Mouse (Mus musculus) lung, adult 2 months (tissue): ENCODE measurements around the gene Pnpla8. TPM values are rescaled to one million over a fixed set of nuclear protein-coding genes. Genes with fewer than 3 reads are reported as not detected.
"Not testable (repeated sequence)": the region's sequence is repeated elsewhere in the genome, so short reads cannot be mapped to it uniquely, and the experiment has no call there.

Source experiments
- DNase-seq: peaks from one replicate; pipeline ENCODE4 v3.0.0; 2022
- H3K4me1 ChIP-seq: fragments of 200-500 bp; 2 replicates; pipeline ENCODE4 v1.6.1; 2011; ENCODE audit warnings: low read length; ENCODE audit not compliant: control insufficient read depth, insufficient read depth
- H3K4me3 ChIP-seq: fragments of 200-500 bp; replicated peaks from 2 replicates; pipeline ENCODE3; 2011; ENCODE audit warnings: low read depth, mild to moderate bottlenecking, control low read depth, low read length; ENCODE audit errors: extremely low read depth
- CTCF ChIP-seq: fragments of 200-500 bp; IDR thresholded peaks from 2 replicates; pipeline ENCODE4 v1.5.1; 2011; ENCODE audit warnings: mild to moderate bottlenecking, low read length, control low read depth; ENCODE audit not compliant: insufficient read depth
- POLR2A ChIP-seq: fragments of 200-500 bp; IDR thresholded peaks from 2 replicates; pipeline ENCODE4 v1.6.1; 2011; ENCODE audit warnings: low read depth, mild to moderate bottlenecking, control low read depth, low read length, borderline replicate concordance; ENCODE audit errors: extremely low read depth
- WGBS: fragments of 180-500 bp; shearing (Covaris S2); methylation state at CpG from one replicate; pipeline ENCODE4 v1.1.7; 2018; 5-methylcytosine and 5-hydroxymethylcytosine counted together
- polyA plus RNA-seq: library from polyadenylated mRNA; depleted of rRNA; stranded (reverse); fragments of >200 nt; gene quantifications from 2 replicates; pipeline ENCODE4 v1.2.3, GENCODE M21; 2012; rRNA removed

Pnpla8 gene
- polyA plus RNA-seq, result 9.7 and 17.3 TPM in 2 replicates

DNA sequence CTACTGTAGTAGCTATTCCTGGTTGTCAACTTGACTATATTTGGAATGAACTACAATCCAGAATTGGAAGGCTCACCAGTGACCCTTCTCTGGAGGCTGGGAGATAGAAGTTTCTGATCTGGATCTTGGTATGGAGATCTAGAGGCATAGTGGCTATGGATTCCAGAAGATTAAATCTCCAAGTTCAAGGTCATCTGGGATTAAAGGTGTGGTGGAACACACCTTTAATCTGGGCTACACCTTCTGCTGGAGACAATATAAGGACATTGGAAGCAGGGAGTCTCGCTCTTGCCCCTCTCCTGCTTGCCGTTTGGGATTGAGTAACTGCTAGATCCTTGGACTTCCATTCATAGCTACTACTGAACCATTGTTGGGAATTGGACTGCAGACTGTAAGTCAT lies at the start of gene Pnpla8:
Gene Pnpla8 (plus strand): TSS at position 301 of the 400 bp plus-strand sequence.
- not testable (repeated sequence) for DNase-seq, H3K4me1 ChIP-seq
- WGBS, result 95% methylated on average over 2 of the region's 2 CpGs
- peak within 1 kb of the TSS; percentile 62 for H3K4me3 ChIP-seq

DNA sequence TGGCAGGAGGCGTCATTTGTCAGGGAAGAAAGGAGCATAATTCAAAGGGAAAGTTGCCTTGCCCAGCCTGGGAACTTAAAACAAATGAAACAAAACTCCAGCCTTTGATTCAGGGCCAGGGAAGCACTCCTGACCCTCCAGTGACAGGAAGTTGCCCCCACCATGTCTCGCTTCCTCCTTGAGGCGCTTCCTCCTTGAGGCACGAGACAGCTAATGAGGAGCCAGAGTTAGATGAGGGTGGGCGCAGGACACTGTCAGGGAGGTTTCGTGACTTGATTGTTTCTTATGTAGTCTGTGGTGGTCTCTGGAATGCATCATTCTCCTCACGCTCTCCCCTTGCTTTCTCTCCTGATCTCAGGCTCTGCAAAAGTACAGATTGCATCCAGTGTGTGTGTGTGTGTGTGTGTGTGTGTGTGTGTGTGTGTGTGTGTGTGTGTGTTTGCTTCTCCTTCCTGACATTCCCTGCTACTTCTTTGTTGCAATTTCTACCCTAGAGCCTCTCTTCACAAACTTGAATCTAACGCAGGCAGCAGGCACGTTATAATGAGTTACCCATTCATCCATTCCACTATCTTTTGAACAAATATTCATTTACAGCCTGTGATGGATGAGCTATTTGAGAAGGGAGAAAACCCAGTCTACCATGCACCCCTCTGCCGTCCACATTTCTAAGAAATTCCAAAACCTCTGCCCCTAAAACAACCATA lies 44.7 kb upstream of the Pnpla8 start:
- TF ChIP-seq POLR2A (no peak), CTCF (no peak)
- H3K4me1 ChIP-seq, result peaks cover 4% of the 10 kb centered on the region
- DNase-seq, result no peak
- H3K4me3 ChIP-seq, result peak overlapping the region; percentile 33
- 18% methylated on average over 10 of the region's 10 CpGs for WGBS

DNA sequence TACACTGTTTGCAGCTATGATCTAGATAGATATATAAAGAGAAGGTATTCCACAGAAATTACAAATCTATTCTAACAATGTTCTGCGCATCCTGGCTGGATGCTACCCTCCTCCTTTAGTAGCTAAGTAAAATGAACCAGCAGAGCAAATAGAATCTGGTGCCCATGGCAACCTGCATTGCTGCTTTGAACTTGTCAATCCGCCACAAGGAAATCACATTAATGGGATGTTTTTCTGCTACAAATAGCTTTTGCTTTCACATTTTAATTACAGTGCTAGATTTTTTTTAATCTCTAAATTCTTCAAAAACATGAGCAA lies 44.2 kb upstream of the Pnpla8 start:
- H3K4me3 ChIP-seq, result no peak overlapping the region
- 79% methylated on average over 2 of the region's 2 CpGs for WGBS
- TF ChIP-seq POLR2A (no peak), CTCF (no peak)
- no peak for DNase-seq
- H3K4me1 ChIP-seq, result peaks cover 4% of the 10 kb centered on the region

DNA sequence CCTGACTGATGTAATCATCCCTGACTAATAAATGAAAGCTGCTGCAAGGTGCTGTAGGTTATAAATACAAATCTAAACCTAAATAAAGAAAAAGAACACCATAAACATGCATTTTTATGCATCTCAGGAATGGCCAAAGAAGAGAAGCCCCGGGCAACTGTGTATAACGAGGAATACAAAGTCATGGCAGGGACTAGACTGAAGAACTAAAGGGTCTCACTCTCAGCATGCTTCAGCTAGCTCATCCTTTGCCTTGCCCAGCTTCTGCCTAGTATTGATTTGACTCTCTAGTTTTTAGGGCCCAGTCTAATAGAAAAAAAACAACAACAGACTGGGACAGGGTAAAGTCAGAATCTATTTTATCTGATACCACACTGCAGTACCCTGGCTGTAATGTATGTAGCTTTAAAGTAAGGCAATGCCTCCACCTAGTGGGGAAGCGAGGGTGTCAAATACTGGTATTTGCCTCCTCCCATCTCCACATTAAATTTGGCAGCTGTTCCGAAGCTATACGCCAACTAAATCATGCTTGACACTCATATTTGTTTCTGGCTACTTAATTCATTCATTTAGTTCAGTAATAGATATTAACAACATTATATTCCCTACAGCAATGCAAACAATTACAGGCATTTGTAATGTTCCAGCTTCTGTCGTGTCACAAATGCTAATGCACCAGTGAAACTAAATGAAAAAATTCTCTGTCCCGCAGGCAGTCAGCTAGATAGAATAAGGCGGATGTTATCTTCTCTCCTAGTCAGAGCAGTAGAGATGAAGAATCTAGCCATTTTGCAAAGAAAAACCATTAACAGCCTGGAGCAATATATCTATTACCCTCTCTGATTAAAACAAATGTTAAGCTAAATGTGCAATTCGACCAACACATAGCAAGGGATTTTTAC lies 39.8 kb upstream of the Pnpla8 start:
- no peak for DNase-seq
- TF ChIP-seq CTCF (peak; percentile 27; the same call in 1 of the 2 replicates), POLR2A (no peak)
- 42% methylated on average over 9 of the region's 9 CpGs for WGBS
- Histone ChIP-seq H3K4me3 (no peak overlapping the region), H3K4me1 (peaks cover 1% of the 10 kb centered on the region; the same call in 1 of the 2 replicates)

DNA sequence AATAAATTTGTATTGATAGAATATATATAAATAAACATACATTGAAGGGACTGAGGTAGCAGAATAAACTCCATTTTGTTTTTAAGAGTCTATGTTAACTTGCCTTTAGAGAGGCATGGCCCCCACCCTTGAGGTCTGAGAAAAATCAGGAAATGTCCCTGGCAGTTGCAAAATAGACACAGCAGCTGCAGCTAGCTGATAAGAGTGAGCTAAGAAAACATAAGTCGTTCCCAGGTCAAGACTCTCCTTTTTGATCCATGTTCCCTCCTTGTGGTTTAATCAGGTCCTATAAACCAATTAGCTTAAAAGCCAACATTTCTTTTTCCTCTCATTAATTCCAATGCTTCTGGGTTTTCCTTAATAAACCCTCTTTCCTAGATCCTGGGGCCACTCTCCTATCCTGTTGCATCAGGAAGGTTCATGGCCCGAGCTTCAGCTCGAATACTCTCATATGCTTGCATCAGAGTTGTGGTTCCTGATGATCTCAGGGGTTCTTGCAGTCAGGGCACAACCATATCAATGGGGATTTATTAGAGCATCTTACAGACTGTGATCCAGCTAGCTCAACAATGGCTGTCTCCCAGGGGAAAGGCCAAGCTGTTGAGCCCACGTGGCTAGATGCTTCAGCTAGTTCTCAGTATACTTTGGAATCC lies 23.2 kb upstream of the Pnpla8 start:
- H3K4me1 ChIP-seq, result peaks cover 2% of the 10 kb centered on the region; the same call in 1 of the 2 replicates
- no peak overlapping the region for H3K4me3 ChIP-seq
- no peak for TF ChIP-seq POLR2A
- TF ChIP-seq CTCF, result no peak
- 31% methylated on average over 4 of the region's 4 CpGs for whole genome bisulfite sequencing
- DNase-seq, result no peak

DNA sequence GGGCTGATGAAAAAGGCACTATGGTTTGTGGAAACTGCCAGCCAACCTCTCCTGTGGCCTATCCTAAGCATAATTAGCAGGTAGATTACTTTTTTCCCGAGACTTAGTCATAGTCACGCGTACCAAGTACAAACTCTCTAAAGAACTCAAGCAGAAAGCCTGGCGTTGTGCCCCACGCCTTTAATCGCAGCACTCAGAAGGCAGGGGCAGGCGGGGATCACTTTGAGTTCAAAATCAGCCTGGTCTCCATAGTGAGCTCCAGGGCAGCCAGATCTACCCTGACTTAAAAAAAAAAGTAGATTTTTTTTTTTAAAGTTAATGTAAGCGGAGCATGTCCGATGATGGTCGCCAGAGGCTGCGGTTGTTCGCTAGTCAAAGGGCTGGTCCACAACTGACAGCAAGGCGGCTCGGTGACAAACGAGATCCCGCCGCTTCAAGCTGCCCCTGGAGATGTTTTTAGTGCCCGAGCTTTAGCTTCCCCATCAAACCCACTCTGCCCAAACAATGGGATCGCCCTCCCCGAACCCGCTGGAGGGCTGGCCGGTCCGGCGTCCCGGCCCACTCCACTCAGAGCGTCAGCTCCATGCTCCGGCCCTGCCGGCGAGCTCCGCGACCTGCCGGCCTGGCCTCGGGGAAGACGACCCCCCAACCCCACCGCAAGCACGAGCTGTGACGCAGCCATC lies 11.9 kb upstream of the Pnpla8 start:
- WGBS, result under 1% methylated on average over 37 of the region's 37 CpGs
- peak; percentile 51 for DNase-seq
- Histone ChIP-seq H3K4me1 (peaks cover 4% of the 10 kb centered on the region; the same call in 1 of the 2 replicates), H3K4me3 (peak overlapping the region; percentile 93)
- TF ChIP-seq CTCF (no peak), POLR2A (no peak)

DNA sequence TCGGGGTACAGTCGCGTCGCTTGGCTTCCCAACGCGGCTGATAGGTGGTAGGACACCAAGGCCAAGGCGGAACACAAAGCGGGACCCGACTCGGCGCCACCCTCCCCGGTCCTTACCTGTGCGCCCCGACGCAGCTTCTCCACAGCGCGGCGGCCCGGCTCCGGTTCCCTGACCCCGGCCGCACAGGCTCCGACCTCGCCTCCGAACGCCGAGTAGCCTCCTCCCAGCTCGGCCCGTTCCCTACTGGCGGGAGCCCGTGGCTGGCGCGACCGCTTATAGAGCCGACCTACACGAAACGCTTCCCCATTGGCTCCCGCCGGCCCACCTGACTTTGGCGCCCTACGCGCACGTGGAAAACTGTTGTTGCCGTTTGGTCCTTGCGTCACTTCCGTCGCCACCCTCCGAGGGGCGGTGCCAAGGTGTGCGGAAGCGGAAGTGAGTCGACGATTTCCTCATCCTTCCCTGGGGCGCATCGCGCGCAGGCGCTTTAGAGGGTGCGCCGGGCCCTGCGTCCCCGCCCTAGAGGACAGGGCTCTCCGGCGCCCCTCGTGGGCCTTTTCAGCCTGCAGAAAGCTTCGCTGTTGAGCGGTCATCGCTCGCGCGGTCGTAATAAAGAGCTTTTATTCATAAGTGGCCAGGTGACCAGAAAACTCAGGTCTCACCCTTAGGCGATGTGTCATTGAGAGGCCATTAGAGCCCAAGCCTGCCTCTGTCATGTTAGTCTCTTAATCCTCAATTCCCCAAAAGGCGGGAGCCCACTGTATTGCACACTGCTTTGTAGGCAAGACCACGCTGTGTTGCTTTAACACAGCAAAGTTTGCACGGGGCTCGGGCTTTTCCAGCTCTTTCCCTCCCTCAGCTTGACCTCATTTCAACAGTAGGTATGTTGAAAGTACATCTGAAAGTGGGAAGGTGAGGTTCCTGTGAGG lies 11.1 kb upstream of the Pnpla8 start, which contains the start of gene Dnajb9:
Gene Dnajb9 (minus strand): TSS at position 503 of the 929 bp plus-strand sequence.
- TF ChIP-seq POLR2A (peak; percentile 99), CTCF (peak; percentile 53)
- peak within 1 kb of the TSS; percentile 93 for H3K4me3 ChIP-seq
- DNase-seq, result peak; percentile 100
- under 1% methylated on average over 77 of the region's 77 CpGs for WGBS
- peaks cover 4% of the 10 kb centered on the region; the same call in 1 of the 2 replicates for H3K4me1 ChIP-seq

DNA sequence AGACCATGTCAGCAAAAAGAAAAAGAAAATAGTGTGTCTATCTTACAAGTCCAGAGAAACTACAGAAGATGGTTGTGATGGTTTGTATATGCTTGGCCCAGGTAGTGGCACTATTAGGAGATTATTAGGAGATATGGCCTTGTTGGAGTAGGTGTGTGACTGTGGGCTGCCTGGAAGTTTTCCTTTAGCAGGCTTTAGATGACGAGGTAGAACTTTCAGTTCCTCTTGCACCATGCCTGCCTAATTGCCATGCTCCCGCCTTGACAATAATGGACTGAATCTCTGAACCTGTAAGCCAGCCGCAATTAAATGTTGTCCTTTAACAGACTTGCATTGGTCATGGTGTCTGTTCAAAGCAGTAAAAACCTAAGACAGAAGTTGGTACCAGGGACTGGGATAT lies 9.6 kb upstream of the Pnpla8 start:
- Histone ChIP-seq H3K4me3 (no peak overlapping the region), H3K4me1 (peaks cover 4% of the 10 kb centered on the region; the same call in 1 of the 2 replicates)
- no peak for TF ChIP-seq POLR2A
- TF ChIP-seq CTCF, result no peak
- no peak for DNase-seq
- 94% methylated on average over 3 of the region's 3 CpGs for WGBS
